Mouse (Mus musculus) 3134 (cell line): ENCODE results near the gene Scg3.
A peak's percentile ranks its signal among the peaks of the same experiment; 100 is the strongest.
"Not testable (repeated sequence)": the region's sequence is repeated elsewhere in the genome, so short reads cannot be mapped to it uniquely, and the experiment has no call there.

Source experiments
- DNase-seq: peaks from one replicate; pipeline ENCODE4 v3.0.0-alpha.2; 2011; ENCODE audit warnings: low spot score; ENCODE audit not compliant: insufficient read length; ENCODE audit errors: extremely low read depth

The Scg3 gene

GRCm38 (mm10) chr9:75626308-75626604, 57.6 kb downstream of the Scg3 start:
- DNase-seq = no peak

GRCm38 (mm10) chr9:75625556-75626307, 58.1 kb downstream of the Scg3 start, which contains the start of gene Lysmd2:
Lysmd2 (plus strand) TSS chr9:75625741.
- peak; percentile 83 for DNase-seq

DNA sequence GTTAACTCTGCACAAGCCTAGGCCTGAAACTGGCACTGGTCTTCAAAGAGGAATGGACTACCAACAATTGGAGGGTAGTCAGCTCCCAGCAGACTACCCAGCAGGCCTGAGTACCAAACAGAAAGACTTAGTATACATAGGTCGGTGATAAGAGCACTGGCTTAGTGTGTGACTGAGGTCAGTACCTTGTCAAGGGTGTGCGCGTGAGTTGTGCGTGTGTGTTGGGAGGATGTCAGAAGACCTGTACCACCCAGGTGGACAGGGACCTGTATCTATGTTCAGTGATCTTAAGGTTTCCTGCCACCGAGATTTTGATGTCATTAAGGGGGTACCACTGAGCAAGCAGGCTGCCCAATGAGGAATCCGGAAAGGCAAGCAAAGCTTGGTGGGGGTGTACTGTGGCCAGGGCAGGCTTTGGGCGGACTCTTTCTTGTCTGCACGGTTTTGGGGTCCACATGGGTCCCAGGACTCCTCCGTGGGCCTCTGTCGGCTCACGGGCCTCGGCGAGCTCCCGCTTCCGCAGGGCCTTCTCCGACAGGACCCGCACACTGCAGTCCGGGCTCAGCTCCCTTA, 58.8 kb downstream of the Scg3 start:
- DNase-seq = no peak

DNA sequence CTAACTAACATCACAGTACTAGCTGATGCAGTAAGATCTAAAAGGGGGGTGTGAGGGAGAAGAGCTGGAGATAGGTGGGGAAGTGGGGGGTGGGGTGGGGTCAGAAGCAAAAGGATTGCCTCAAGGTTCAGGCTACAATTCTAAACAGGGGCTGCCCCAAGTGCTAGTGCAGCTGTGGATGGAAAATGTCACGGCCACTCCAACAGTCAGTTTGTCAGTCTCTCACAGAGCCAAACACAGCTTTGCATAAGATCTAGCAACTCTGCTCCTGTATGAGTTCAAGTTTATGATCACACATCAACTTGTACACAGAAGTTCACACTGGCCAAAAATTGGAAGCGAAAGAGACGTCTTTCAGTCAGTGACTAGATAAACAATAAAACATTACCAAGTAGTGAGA, 62.4 kb downstream of the Scg3 start:
- no peak for DNase-seq

GRCm38 (mm10) chr9:75619761-75620160, 64.1 kb downstream of the Scg3 start:
- not testable (repeated sequence) for DNase-seq

DNA sequence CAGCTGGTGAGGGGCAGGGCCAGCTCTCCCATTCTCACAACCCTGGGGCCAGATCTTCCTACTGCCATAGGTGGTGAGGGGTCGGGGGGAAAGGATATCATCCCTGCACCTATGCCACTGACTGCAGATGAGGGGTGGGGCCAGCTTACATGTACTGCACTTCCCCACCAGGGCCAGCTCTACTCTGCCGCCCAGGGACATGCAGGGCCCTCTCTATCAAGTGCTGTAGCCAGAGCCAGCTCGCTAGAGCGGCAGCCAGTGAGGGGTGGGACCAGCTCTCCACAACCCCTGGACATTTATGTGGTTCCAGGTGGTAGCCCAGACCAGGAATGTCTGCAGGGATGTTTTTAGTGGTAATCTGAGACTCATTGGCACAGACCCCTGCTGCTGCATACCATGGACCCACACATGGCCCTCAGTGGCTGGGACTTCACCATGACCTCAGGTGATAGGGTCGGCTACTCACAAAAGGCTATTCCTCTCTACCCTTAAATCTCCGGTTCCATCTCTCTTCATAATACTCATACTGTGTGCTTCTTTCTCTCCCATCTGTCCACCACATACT, 64.9 kb downstream of the Scg3 start:
- DNase-seq = no peak

GRCm38 (mm10) chr9:75616560-75616959, 67.3 kb downstream of the Scg3 start:
- DNase-seq = no peak

DNA sequence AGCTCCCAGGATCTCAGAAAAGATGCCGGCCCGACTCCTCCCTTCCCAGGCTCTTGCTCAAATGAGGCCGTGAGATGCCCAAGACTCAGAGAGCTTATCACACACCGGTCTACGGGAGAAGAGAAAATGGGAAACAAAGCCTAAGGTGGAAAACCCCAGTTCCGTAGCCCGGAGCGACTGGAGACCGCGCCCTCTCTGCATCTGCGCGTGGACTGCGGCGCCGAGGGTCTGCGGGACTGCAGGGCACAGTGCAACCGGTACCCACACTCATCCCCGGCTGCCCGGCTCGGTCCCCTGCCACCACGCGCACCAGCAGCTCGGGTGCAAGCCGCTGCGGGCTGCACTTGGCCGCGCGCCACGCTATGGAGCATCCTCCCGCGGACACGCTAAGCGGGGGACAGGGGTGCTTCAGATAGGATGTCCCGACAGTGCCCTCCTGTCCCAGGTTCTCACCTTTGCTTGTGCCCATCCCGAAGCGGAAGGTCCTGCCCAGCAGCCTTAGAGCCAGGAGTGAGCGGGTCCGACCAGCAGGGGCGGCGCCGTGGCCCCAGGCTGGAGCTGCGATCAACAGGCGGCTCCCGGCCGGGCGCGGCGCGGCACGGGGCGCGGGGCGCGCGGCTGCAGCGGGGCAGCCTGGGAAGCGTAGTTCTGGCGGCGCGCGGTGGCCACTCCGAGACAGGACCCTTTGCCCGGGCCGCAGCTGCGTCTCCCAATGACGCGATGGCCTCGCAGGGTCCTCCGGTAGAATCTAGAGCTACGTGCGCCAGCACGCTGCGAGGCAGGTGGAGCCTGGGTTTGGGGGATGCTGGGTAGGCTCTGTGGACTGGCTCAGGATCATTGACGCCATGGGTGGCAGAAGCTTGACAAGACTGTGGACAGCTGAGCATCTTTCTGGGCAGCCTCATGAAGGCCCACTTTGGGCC, 73.0 kb downstream of the Scg3 start, which contains the start of gene Tmod2:
Gene Tmod2, minus strand, starts transcription at position 755 of the 923 bp plus-strand sequence.
- no peak for DNase-seq

DNA sequence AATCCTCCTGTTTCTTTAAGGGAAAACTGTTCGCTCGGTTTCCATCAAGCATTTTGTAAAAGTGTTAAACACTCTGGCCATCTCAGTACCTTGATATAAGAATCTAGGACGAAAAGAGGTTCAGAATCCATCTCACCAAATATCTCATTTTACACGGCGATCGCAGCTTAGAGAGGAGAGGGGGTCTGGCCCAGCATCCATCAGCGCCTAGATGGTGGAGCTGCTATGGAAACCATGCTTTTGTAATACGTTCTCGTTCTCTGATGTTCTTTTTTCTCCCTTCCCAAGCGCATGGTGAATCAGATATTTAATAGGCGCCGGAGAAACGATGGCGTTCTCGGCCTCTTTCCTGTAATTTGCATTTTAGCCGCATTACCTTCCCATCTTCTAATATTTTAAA, 73.9 kb downstream of the Scg3 start:
- no peak for DNase-seq

DNA sequence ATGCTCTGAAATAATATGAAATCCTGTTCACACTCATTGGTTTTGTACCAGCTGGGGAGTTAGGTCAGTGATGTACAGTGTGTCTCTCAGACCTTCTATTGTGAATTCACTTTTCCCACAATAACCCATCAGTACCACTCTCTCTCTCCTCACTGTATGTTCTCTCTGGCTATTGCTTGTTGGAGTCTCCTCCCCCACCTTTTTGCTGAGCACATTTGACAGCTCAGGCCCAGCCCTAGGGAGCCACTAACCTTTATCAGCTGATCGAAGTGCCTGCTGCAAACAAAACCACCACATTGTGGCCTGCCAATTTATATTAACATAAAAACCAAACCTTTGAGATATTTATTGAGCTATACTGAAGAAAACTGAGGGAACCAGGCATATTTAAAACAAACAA, 74.4 kb downstream of the Scg3 start:
- no peak for DNase-seq

DNA sequence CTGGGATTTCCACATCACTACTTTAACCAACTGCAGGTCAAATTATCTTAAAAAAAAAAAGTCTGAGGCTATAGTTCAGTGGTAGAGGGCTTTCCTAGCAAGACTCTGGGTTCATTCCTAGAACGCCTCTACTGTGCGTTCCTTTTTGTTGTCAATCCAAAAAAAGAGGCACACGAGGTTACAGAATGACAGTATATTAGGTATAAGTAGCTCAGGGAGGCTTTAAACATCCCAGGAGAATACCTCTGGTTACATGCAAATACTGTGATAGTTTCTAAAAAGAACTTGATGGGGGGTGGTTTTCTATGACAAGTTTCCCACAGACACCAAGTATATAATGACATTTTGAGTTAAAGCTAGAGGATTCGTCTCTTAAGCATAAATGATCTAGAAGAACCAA, 76.4 kb downstream of the Scg3 start:
- DNase-seq = no peak

DNA sequence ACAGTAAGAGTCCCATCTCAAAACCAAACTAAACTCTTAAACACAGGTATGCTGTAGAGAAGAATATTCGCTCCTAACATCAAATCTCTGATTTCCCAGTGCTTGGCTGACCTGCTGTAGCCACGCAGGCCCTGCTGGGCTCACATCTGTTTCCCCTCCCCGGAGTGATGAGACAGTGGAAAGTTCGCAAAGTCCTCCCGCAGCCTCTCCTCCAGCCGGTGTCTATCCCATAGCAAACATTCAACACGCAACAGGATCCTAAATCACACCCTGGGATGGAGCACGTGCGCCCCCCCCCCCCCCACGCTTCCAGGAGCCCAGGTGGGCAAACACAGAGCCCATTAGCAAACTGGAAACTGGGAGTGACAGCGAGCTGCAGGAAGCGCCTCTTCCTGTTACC, 82.3 kb downstream of the Scg3 start:
- no peak for DNase-seq

GRCm38 (mm10) chr9:75600166-75600934, 83.5 kb downstream of the Scg3 start:
- DNase-seq = no peak

DNA sequence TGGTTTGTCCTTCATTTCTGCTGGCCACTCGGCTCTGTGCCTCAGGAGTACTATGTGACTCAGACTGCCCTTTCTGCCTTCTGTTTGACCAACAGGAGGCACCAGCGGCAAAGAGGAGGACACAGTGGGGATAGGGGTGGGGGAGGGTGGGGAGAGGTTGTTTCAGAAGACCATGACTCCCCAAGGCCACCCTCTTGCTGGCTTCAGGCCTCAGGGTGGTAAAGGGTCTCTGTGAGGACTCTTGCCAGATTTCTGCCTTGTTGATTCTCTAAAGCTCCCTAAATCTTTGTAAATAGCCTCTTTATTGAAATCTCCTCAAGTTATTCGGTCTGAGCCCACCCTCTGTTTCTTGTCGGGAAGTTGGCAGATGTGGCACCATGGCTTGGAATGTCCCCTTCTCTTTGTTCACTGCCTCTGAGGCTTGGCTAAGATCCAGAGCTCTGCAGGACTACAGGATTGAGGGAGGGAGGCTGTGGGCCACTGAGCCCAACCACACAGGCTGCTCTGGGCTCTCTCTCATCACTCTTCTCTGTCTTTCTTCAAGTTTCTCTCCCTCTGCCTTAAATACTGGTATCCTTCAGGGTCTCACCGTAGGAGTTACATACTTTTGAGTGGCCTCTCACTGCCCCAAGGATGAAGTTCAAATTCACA, 84.5 kb downstream of the Scg3 start:
- DNase-seq = no peak

DNA sequence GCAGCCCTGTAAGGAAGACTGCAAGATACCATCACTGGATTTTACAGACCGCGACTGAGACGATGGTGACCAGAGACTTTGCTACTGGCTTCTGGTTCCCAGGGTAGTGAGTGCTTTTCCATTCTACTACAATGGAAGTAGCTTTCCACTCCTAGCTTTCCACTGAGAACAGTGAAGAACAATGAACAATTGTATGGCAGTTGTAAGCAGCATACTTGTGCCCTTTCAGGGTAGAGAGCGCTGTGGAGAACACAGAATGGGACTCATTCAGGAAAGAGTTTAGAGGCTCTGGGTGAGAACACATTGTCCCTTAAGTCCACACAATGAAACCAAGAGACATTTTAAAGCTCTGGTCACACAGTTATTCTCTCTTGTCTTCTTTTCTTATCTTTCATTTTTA, 86.3 kb downstream of the Scg3 start:
- no peak for DNase-seq

GRCm38 (mm10) chr9:75597036-75597435, 86.8 kb downstream of the Scg3 start:
- DNase-seq = no peak

DNA sequence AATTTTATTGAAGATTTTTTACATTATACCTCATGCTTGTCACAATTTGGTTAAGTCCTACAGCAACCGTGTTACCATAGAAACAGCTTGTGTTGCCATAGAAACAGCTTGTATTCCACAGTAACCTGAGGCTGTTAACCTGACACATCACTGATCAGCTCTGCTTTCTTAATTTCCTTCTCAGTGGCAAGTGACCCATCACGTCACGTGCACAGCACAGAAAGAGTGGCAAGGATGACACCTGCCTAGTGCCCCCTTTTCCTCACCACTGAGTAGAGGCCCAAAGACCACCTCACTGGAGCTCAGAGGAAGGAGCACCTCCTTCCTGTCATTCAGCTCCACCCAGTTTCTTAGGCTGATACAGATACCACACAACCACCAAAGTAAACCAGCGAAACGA, 90.4 kb downstream of the Scg3 start:
- no peak for DNase-seq
